ENCODE assay signal across 11 mouse cellular contexts in genomic region chr19:5060365-5061330, GRCm38 (mm10). TPM values are rescaled to one million over a fixed set of nuclear protein-coding genes. Genes with fewer than 3 reads are reported as not detected.
A peak's percentile ranks its signal among the peaks of the same experiment; 100 is the strongest.
DNase-seq lines count a peak whose midpoint lies in the region; ATAC-seq and TF ChIP-seq lines count a peak whose summit lies in the region.
"Had no signal": no experiment of that assay in that cellular context is flagged by ENCODE, and none has a peak within 500 bp of the region (broad histone marks: within the 10 kb centered on the region; RNA-seq: fewer than 3 reads in every experiment).

No protein-coding gene starts in this region.

- no peak overlapping the region for H3K4me3 ChIP-seq in heart, embryonic 12.5 days
- H3K4me3 ChIP-seq in lung, postnatal 0 days (ENCODE audit: low read depth, low read length) = no peak overlapping the region
- H3K4me3 ChIP-seq: erythroblast, embryonic 14.5 days had no signal

- peak; percentile 50 for DNase-seq in kidney, postnatal 10 days
- DNase-seq in kidney, postnatal 36 days = no peak
- DNase-seq in ZHBTc4 (ENCODE audit: low read depth, low spot score) = peak; percentile 76
- peak; percentile 58 for DNase-seq in lung, postnatal 0 days (ENCODE audit: low spot score)
- DNase-seq in left cerebral cortex, adult 9 months (ENCODE audit: low spot score in 2 of 2) = no peak
- no peak for DNase-seq in left cerebral cortex, adult 18-20 months (ENCODE audit: low spot score in 2 of 2)
- no peak for DNase-seq in right cerebral cortex, postnatal 14 days
- DNase-seq: adrenal gland, postnatal 25 days; left cerebral cortex, postnatal 4 days had no signal

- H3K27ac ChIP-seq in heart, embryonic 12.5 days (ENCODE audit: poor library complexity, severe bottlenecking) = peak overlapping the region; percentile 2; the same call in 1 of the 2 replicates
- H3K27ac ChIP-seq in lung, postnatal 0 days (ENCODE audit: low read length) = peak overlapping the region; percentile 38; the same call in 1 of the 2 replicates

- H3K27me3 ChIP-seq in heart, embryonic 12.5 days (replicated peaks) = no peaks in the 10 kb centered on the region
- H3K27me3 ChIP-seq in lung, postnatal 0 days (replicated peaks; ENCODE audit: insufficient read depth, low read length) = no peaks in the 10 kb centered on the region

- no peaks in the 10 kb centered on the region for H3K9me3 ChIP-seq in heart, embryonic 12.5 days (replicated peaks)
- H3K9me3 ChIP-seq in lung, postnatal 0 days (ENCODE audit: low read length) = no peaks in the 10 kb centered on the region

- no peak for TF ChIP-seq CTCF in lung, postnatal 0 days (IDR thresholded peaks at IDR 0.05)

- no peak overlapping the region for H3K4me2 ChIP-seq in heart, embryonic 12.5 days
- no peak overlapping the region for H3K4me2 ChIP-seq in lung, postnatal 0 days (replicated peaks; ENCODE audit: low read depth, low read length)

- no peaks in the 10 kb centered on the region for H3K36me3 ChIP-seq in heart, embryonic 12.5 days
- no peaks in the 10 kb centered on the region for H3K36me3 ChIP-seq in lung, postnatal 0 days (ENCODE audit: insufficient read depth, low read length)

- no peak for ATAC-seq in heart, embryonic 12.5 days (ENCODE audit: insufficient number of reproducible peaks, low FRiP score)
- ATAC-seq in lung, postnatal 0 days = peak; percentile 32

- no peak overlapping the region for H3K9ac ChIP-seq in heart, embryonic 12.5 days
- H3K9ac ChIP-seq in lung, postnatal 0 days (replicated peaks; ENCODE audit: low read depth) = no peak overlapping the region

- peaks cover 49% of the 10 kb centered on the region for H3K4me1 ChIP-seq in heart, embryonic 12.5 days (replicated peaks)
- H3K4me1 ChIP-seq in lung, postnatal 0 days (ENCODE audit: insufficient read depth, low read depth, low read length) = peaks cover 13% of the 10 kb centered on the region; the same call in 1 of the 2 replicates

- 46% methylated on average over 5 of the region's 5 CpGs for WGBS in heart, embryonic 12.5 days
- WGBS in lung, postnatal 0 days = 27% methylated on average over 5 of the region's 5 CpGs

- no peak for TF ChIP-seq EP300 in lung, postnatal 0 days (IDR thresholded peaks at IDR 0.05)

RNA-seq across cellular contexts. Expression of gene Cd248, which starts 7.2 kb away (rescaled TPM):
- polyA plus RNA-seq in heart, embryonic 12.5 days (2016; fragmentation: Nextera tagmentation; extraction: Ambion mirVana) = 21.4 and 23.0 TPM in 2 replicates
- polyA plus RNA-seq in lung, postnatal 0 days (2015; fragmentation: Nextera tagmentation; extraction: Ambion mirVana) = 23.1 and 25.1 TPM in 2 replicates
- 1 to 10 TPM; 3.5 to 4.5 TPM for total RNA-seq in left cerebral cortex, adult 18-20 months (2021)

RNA-seq across cellular contexts. Expression of gene Rin1, which starts 10.4 kb away (rescaled TPM):
- polyA plus RNA-seq in heart, embryonic 12.5 days (2016; fragmentation: Nextera tagmentation; extraction: Ambion mirVana) = 4.7 and 6.2 TPM in 2 replicates
- 1.7 and 1.9 TPM in 2 replicates for polyA plus RNA-seq in lung, postnatal 0 days (2015; fragmentation: Nextera tagmentation; extraction: Ambion mirVana)
- 10 to 100 TPM; 75.4 to 75.5 TPM for total RNA-seq in left cerebral cortex, adult 18-20 months (2021)

RNA-seq across cellular contexts. Expression of gene Brms1, which starts 19.5 kb away (rescaled TPM):
- 28.1 and 28.3 TPM in 2 replicates for polyA plus RNA-seq in heart, embryonic 12.5 days (2016; fragmentation: Nextera tagmentation; extraction: Ambion mirVana)
- polyA plus RNA-seq in lung, postnatal 0 days (2015; fragmentation: Nextera tagmentation; extraction: Ambion mirVana) = 40.8 and 47.6 TPM in 2 replicates
- total RNA-seq in left cerebral cortex, adult 18-20 months (2021) = 10 to 100 TPM; 22.6 to 32.0 TPM

RNA-seq across cellular contexts. Expression of gene AC124502.3, which starts 22.0 kb away (rescaled TPM):
- 1.6 and 2.0 TPM in 2 replicates for polyA plus RNA-seq in heart, embryonic 12.5 days (2016; fragmentation: Nextera tagmentation; extraction: Ambion mirVana)
- 1.1 and 1.6 TPM in 2 replicates for polyA plus RNA-seq in lung, postnatal 0 days (2015; fragmentation: Nextera tagmentation; extraction: Ambion mirVana)
- total RNA-seq in left cerebral cortex, adult 18-20 months (2021) = 1 to 10 TPM; 6.5 to 7.6 TPM

RNA-seq across cellular contexts. Expression of gene B4gat1, which starts 22.0 kb away (rescaled TPM):
- 48.2 and 49.1 TPM in 2 replicates for polyA plus RNA-seq in heart, embryonic 12.5 days (2016; fragmentation: Nextera tagmentation; extraction: Ambion mirVana)
- 33.8 and 36.3 TPM in 2 replicates for polyA plus RNA-seq in lung, postnatal 0 days (2015; fragmentation: Nextera tagmentation; extraction: Ambion mirVana)
- 100 to 1,000 TPM; 118 to 120 TPM for total RNA-seq in left cerebral cortex, adult 18-20 months (2021)

Comparison
In these comparisons a context has a peak if more than half of its experiments do, and no peak if none do; other contexts are left out.
1. DNase-seq: peak in kidney, postnatal 10 days (single experiment), ZHBTc4 (single experiment) and lung, postnatal 0 days (single experiment); none in kidney, postnatal 36 days (0 of 2), left cerebral cortex, adult 9 months (0 of 2), left cerebral cortex, adult 18-20 months (0 of 2) and right cerebral cortex, postnatal 14 days (single experiment).